Mouse (Mus musculus): ENCODE measurements around the gene Pard3b. TPM values are rescaled to one million over a fixed set of nuclear protein-coding genes. Genes with fewer than 3 reads are reported as not detected.

The Pard3b gene
- polyA plus RNA-seq, 1 experiment from 2014 or later: 19.6 TPM

DNA sequence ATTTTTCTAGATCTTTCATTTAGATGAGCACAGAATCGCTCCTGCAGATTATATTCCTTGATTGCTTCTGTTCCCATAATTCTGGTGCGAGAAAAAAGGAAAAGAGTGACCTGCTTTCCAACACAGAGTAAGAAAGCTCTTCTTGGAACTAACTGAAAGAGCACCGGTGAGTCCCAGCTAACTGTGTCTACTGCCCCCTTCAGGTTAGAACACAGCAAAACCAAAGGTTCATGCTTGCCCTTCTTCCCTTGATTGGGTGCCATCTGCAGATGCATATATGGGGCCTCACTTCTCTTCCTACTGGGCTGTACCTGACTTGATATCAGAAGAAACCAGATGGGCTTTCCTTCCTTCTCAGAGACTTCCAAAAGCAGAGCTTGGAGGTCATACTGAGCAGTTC lies 328.5 kb downstream of the Pard3b start:
- no peak overlapping the region for H3K4me3 ChIP-seq (ENCODE audit: low read depth, low read length)
- no peak for ATAC-seq (ENCODE audit: insufficient read depth)
- DNase-seq: peak; percentile 40
- TF ChIP-seq CTCF (IDR thresholded peaks at IDR 0.05; ENCODE audit: low read depth): peak; percentile 52
- H3K36me3 ChIP-seq (ENCODE audit: insufficient read depth): no peaks in the 10 kb centered on the region
- 71% methylated on average over 3 of the region's 3 CpGs for WGBS
- H3K4me1 ChIP-seq (ENCODE audit: insufficient read depth): no peaks in the 10 kb centered on the region
- no peak overlapping the region for H3K27ac ChIP-seq (ENCODE audit: low read depth)
- H3K9ac ChIP-seq: no peak overlapping the region
- no peaks in the 10 kb centered on the region for H3K9me3 ChIP-seq (ENCODE audit: low read depth, low read length)
- H3K4me2 ChIP-seq: no peak overlapping the region
- H3K27me3 ChIP-seq (ENCODE audit: insufficient read depth, low read length): no peaks in the 10 kb centered on the region

DNA sequence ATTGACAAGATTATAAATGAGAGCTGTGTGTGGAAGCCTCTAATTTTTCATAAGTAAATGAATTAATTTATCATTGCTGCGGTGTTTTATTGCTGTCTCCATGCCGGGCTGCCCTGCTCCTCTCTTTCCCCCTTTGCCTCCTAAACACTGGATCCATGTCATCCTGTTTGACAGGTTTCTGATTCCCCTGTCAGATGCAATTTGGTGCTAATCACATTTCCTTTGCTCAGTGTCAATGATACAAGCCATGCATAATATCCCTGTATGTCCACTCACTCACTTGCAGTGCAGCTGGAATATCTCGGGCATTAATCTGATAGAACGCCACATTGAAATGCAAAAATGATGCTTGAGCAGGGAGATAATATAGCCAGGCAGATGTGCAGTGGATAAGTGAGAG lies 329.2 kb downstream of the Pard3b start:
- no peak overlapping the region for H3K27ac ChIP-seq (ENCODE audit: low read depth)
- no peaks in the 10 kb centered on the region for H3K4me1 ChIP-seq (ENCODE audit: insufficient read depth)
- no peaks in the 10 kb centered on the region for H3K36me3 ChIP-seq (ENCODE audit: insufficient read depth)
- H3K27me3 ChIP-seq (ENCODE audit: insufficient read depth, low read length): no peaks in the 10 kb centered on the region
- H3K4me2 ChIP-seq: no peak overlapping the region
- no peak for ATAC-seq (ENCODE audit: insufficient read depth)
- TF ChIP-seq CTCF (IDR thresholded peaks at IDR 0.05; ENCODE audit: low read depth): no peak
- H3K4me3 ChIP-seq (ENCODE audit: low read depth, low read length): no peak overlapping the region
- DNase-seq: no peak
- 74% methylated on average over 4 of the region's 4 CpGs for WGBS
- H3K9ac ChIP-seq: no peak overlapping the region
- no peaks in the 10 kb centered on the region for H3K9me3 ChIP-seq (ENCODE audit: low read depth, low read length)

DNA sequence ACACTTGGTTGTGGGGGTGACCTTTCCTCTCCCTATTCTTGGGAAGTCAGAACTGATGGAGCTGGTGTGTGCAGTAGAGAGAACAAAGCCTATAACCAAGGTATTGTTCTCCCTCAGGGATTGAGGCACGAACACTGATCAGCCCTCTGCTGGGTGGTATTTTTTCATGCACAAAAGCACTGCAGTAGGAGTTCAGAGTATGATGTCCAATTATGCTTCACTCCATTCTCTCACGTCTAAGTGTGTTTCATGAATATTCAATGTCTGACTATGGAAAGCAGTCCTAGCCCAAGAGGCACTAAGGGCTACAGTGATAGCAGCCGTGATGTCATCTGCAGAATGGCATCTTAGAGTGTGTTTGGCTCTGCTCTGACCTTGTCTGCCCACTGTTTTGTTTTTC lies 359.1 kb downstream of the Pard3b start:
- no peak for DNase-seq
- TF ChIP-seq CTCF (IDR thresholded peaks at IDR 0.05; ENCODE audit: low read depth): no peak
- no peaks in the 10 kb centered on the region for H3K27me3 ChIP-seq (ENCODE audit: insufficient read depth, low read length)
- no peaks in the 10 kb centered on the region for H3K36me3 ChIP-seq (ENCODE audit: insufficient read depth)
- H3K4me3 ChIP-seq (ENCODE audit: low read depth, low read length): no peak overlapping the region
- no peaks in the 10 kb centered on the region for H3K9me3 ChIP-seq (ENCODE audit: low read depth, low read length)
- no peaks in the 10 kb centered on the region for H3K4me1 ChIP-seq (ENCODE audit: insufficient read depth)
- H3K9ac ChIP-seq: no peak overlapping the region
- no peak for ATAC-seq (ENCODE audit: insufficient read depth)
- 76% methylated on average over 3 of the region's 3 CpGs for WGBS
- no peak overlapping the region for H3K4me2 ChIP-seq
- H3K27ac ChIP-seq (ENCODE audit: low read depth): no peak overlapping the region

DNA sequence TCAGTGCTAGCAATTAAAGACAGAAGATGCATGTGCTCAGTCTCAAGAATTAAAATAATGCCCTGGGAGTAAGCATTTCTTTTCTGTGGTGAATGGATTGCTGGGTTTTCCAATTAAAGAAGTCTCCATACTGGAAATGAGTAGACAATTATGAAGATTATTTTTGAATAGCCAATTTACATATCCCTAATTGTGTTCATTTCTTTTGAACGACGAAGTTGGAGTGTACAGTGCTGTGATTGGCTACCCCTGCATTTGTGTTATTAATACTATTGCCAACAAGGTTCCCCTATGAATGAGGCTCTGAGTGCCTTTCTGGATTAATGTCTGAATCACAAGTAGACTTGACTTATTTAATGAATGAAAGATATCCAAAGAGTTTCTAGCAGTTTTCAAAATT lies 370.2 kb downstream of the Pard3b start:
- no peak overlapping the region for H3K4me2 ChIP-seq
- 0 out of 2 replicates have a peak, but pooled peaks cover 3% of the 10 kb centered on the region for H3K4me1 ChIP-seq (ENCODE audit: insufficient read depth)
- no peak overlapping the region for H3K27ac ChIP-seq (ENCODE audit: low read depth)
- ATAC-seq (ENCODE audit: insufficient read depth) (no peak), DNase-seq (no peak)
- no peaks in the 10 kb centered on the region for H3K36me3 ChIP-seq (ENCODE audit: insufficient read depth)
- H3K27me3 ChIP-seq (ENCODE audit: insufficient read depth, low read length): no peaks in the 10 kb centered on the region
- no peaks in the 10 kb centered on the region for H3K9me3 ChIP-seq (ENCODE audit: low read depth, low read length)
- TF ChIP-seq CTCF (IDR thresholded peaks at IDR 0.05; ENCODE audit: low read depth): no peak
- no peak overlapping the region for H3K4me3 ChIP-seq (ENCODE audit: low read depth, low read length)
- H3K9ac ChIP-seq: no peak overlapping the region
- 89% methylated on average over 2 of the region's 2 CpGs for WGBS

DNA sequence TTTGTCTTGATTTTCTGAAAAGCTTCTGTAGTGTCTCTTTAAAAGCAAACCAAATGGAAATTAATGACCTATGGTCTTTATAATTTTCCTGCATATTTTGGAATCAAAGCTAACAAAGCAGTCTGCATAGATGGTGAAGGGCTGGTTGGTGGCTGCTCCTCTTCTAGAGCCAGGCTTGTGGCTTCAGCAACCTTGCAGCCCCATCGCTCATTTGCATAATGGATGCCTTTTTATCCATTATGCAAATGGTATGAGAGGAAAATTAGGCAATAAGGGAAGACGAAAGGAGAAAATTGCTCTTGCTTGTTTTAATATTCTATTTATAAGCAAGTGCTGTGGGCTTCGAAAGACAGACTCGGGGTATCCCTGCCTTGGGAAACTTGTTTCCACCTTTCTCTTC lies 373.1 kb downstream of the Pard3b start:
- H3K9me3 ChIP-seq (ENCODE audit: low read depth, low read length): no peaks in the 10 kb centered on the region
- H3K4me2 ChIP-seq: no peak overlapping the region
- 0 out of 2 replicates have a peak, but pooled peaks cover 3% of the 10 kb centered on the region for H3K4me1 ChIP-seq (ENCODE audit: insufficient read depth)
- no peak for TF ChIP-seq CTCF (IDR thresholded peaks at IDR 0.05; ENCODE audit: low read depth)
- no peak overlapping the region for H3K27ac ChIP-seq (ENCODE audit: low read depth)
- H3K4me3 ChIP-seq (ENCODE audit: low read depth, low read length): no peak overlapping the region
- no peaks in the 10 kb centered on the region for H3K27me3 ChIP-seq (ENCODE audit: insufficient read depth, low read length)
- ATAC-seq (ENCODE audit: insufficient read depth) (no peak), DNase-seq (no peak)
- H3K9ac ChIP-seq: no peak overlapping the region
- no peaks in the 10 kb centered on the region for H3K36me3 ChIP-seq (ENCODE audit: insufficient read depth)
- WGBS: 93% methylated on average over 4 of the region's 4 CpGs

DNA sequence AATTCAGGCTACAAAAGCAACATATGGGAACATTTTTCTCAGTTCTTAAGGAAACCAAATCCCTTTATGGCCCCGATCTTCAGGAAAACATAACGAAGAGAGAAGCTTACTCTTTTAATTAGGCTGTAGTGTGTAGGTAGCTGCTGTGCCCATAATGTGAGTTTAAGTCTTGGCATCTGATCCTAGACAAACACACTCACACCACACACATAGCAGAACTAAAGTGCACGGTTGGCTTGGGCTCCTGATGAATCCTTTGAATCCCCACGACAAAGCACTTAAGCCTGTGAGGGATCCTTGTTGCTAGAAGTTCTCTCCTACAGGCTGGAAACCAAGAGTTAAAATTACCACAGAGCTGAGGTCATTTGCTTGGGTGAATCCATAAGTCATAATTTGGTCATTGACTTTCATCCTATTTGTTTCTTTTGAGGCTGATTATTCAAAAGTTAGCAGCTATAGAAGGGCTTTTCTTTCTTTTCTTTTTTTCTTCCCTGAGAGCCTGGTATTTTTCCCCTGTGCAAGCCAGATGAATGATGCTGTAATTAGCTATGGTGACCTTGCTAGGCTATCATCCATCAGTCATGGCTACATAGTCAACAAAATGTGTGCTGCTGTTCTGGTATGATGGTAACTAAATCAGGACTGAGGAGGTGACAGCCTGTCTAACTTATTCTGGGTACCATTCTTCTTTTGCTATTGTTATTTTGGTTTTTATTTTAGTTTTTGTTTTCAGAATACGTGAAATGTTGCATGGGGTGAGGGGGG lies 378.1 kb downstream of the Pard3b start:
- Histone ChIP-seq H3K4me2 (no peak overlapping the region), H3K27ac (ENCODE audit: low read depth) (no peak overlapping the region), H3K4me3 (ENCODE audit: low read depth, low read length) (no peak overlapping the region), H3K36me3 (ENCODE audit: insufficient read depth) (no peaks in the 10 kb centered on the region), H3K27me3 (ENCODE audit: insufficient read depth, low read length) (no peaks in the 10 kb centered on the region), H3K9ac (no peak overlapping the region), H3K9me3 (ENCODE audit: low read depth, low read length) (no peaks in the 10 kb centered on the region), H3K4me1 (ENCODE audit: insufficient read depth) (0 out of 2 replicates have a peak, but pooled peaks cover 3% of the 10 kb centered on the region)
- ATAC-seq (ENCODE audit: insufficient read depth) (no peak), DNase-seq (no peak)
- no peak for TF ChIP-seq CTCF (IDR thresholded peaks at IDR 0.05; ENCODE audit: low read depth)
- WGBS: 55% methylated on average over 5 of the region's 5 CpGs

DNA sequence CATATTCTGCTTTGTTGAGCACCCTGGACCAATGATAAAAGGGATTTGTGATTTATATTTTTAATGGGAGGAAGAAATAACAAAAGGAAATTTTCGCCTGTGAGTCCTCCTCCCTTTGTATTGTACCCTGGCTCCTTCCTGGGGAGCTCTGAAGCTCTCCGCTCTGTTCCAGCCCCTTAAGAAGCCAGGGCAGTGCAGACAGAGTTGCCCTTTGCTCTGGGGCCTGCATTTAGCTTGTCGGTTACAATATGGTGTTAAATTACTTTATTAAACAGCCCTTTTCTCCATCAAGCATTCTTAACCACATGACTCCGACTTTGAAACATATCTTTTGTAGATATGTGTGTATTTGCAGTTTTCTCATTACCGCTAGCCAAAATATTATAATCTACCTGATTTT lies 379.7 kb downstream of the Pard3b start:
- WGBS: 44% methylated on average over 5 of the region's 5 CpGs

More for the DNA sequence above, 379.7 kb downstream of the Pard3b start:
- no peak overlapping the region for H3K4me2 ChIP-seq
- DNase-seq: no peak
- TF ChIP-seq CTCF (IDR thresholded peaks at IDR 0.05; ENCODE audit: low read depth): no peak
- H3K9ac ChIP-seq: no peak overlapping the region
- no peak overlapping the region for H3K27ac ChIP-seq (ENCODE audit: low read depth)
- 0 out of 2 replicates have a peak, but pooled peaks cover 3% of the 10 kb centered on the region for H3K4me1 ChIP-seq (ENCODE audit: insufficient read depth)
- no peak for ATAC-seq (ENCODE audit: insufficient read depth)
- no peaks in the 10 kb centered on the region for H3K36me3 ChIP-seq (ENCODE audit: insufficient read depth)
- no peaks in the 10 kb centered on the region for H3K9me3 ChIP-seq (ENCODE audit: low read depth, low read length)
- H3K27me3 ChIP-seq (ENCODE audit: insufficient read depth, low read length): no peaks in the 10 kb centered on the region
- H3K4me3 ChIP-seq (ENCODE audit: low read depth, low read length): no peak overlapping the region

Data from lung, embryonic 14.5 days (tissue).